Mouse (Mus musculus) heart, adult 2 months (tissue): ENCODE data around the gene Tbc1d30.

Experiments used
- CTCF ChIP-seq: fragments of 200-600 bp; IDR thresholded peaks from 2 replicates; pipeline ENCODE4 v1.8.1; 2022; ENCODE audit warnings: antibody characterized with exemption, mild to moderate bottlenecking, moderate library complexity
- EP300 ChIP-seq: fragments of 200-500 bp; IDR thresholded peaks from 2 replicates; pipeline ENCODE4 v1.6.1; 2011; ENCODE audit warnings: low read depth, low read length, control low read depth; ENCODE audit not compliant: insufficient read depth
- POLR2A ChIP-seq: fragments of 200-500 bp; IDR thresholded peaks from 2 replicates; pipeline ENCODE4 v1.6.1; 2011; ENCODE audit warnings: mild to moderate bottlenecking, low read depth, low read length, control low read depth; ENCODE audit not compliant: insufficient read depth

GRCm38 (mm10) chr10:121375649-121376493 is 24.8 kb upstream of the Tbc1d30 start:
- no peak for TF ChIP-seq CTCF
- no peak for TF ChIP-seq EP300
- no peak for TF ChIP-seq POLR2A
